10 mouse cellular contexts compared by ENCODE assay signal in the genomic region with DNA sequence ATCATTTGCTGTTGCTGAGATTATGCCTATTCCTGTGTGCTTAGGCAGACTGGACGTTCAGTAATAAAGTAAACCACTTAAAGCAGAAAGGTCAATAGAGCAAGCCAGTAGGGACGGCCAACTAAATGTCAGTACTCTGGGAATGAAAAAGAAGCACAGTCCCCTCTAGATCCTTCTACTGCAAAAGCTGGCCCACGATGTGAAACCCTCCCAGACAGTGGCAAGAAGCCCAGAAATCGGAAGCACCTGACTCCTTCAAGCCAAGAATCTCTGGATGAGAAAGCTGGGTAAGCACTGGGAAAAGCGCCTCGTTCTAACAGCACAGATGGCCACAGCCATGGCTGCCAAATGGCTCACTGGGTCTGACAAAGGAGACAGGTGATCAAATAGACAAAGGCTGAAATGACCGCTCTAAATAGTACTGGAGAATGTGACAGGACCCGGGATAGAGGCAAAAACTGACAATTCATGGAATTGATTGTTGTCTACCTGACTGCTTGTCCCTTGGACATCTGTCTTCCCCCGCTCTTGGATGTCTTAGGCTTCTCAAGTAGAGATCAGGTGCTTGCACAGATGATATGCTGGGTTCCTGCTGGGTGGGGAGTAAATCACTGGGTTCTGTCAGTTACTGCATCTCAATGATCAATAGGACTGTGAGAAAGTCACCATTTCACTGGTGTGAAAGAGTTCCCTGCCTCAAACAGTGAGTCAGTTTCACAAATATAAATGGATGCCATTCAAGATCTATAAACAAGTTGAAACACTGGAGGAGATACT.
DNase-seq lines count a peak whose midpoint lies in the region; ATAC-seq and TF ChIP-seq lines count a peak whose summit lies in the region.
"Had no signal": no experiment of that assay in that cellular context is flagged by ENCODE, and none has a peak within 500 bp of the region (broad histone marks: within the 10 kb centered on the region; RNA-seq: fewer than 3 reads in every experiment).

No protein-coding gene starts in this region.

- DNase-seq in hindbrain, embryonic 14.5 days (ENCODE audit: low spot score): peak; percentile 68
- DNase-seq in hindbrain, embryonic 10.5 days (ENCODE audit: low spot score): no peak
- peak; percentile 97 to 99 for DNase-seq in cerebellum, adult 2 months
- DNase-seq in gastrocnemius, adult 8-10 months (ENCODE audit: low spot score in 2 of 2): peak; percentile 10 to 62
- peak; percentile 63 for DNase-seq in left cerebral cortex, adult 11 months (ENCODE audit: low spot score)
- DNase-seq in right cerebral cortex, postnatal 36 days (ENCODE audit: low spot score in 2 of 2): peak; percentile 66 to 75
- no peak for DNase-seq in embryo, embryonic 11 days
- DNase-seq in kidney, postnatal 25 days: no peak

- ATAC-seq in hindbrain, embryonic 14.5 days (ENCODE audit: low FRiP score): peak; percentile 60; the same call in 1 of the 2 replicates

- no peak overlapping the region for H3K9ac ChIP-seq in hindbrain, embryonic 14.5 days
- H3K9ac ChIP-seq: embryonic facial prominence, embryonic 12.5 days; liver, embryonic 15.5 days had no signal

- H3K27me3 ChIP-seq in hindbrain, embryonic 14.5 days (ENCODE audit: control insufficient read depth, insufficient read depth, low read length): no peaks in the 10 kb centered on the region
- no peaks in the 10 kb centered on the region for H3K27me3 ChIP-seq in hindbrain, embryonic 10.5 days (ENCODE audit: insufficient read depth, poor library complexity, severe bottlenecking)
- no peaks in the 10 kb centered on the region for H3K27me3 ChIP-seq in cerebellum, adult 2 months (ENCODE audit: control insufficient read depth, insufficient read depth, low read length)
- H3K27me3 ChIP-seq: embryonic facial prominence, embryonic 12.5 days; liver, embryonic 15.5 days had no signal

- TF ChIP-seq POLR2A in cerebellum, adult 2 months (IDR thresholded peaks at IDR 0.05; ENCODE audit: borderline replicate concordance, insufficient read depth, low read length): no peak

- no peaks in the 10 kb centered on the region for H3K4me1 ChIP-seq in hindbrain, embryonic 14.5 days (replicated peaks; ENCODE audit: control insufficient read depth, insufficient read depth, low read length)
- H3K4me1 ChIP-seq in hindbrain, embryonic 10.5 days (replicated peaks): no peaks in the 10 kb centered on the region
- H3K4me1 ChIP-seq in cerebellum, adult 2 months (ENCODE audit: control insufficient read depth, insufficient read depth, low read length): no peaks in the 10 kb centered on the region; the same call in 1 of the 2 replicates
- H3K4me1 ChIP-seq: embryonic facial prominence, embryonic 12.5 days; liver, embryonic 15.5 days had no signal

- no peak overlapping the region for H3K4me3 ChIP-seq in hindbrain, embryonic 14.5 days (replicated peaks; ENCODE audit: low read length)
- H3K4me3 ChIP-seq in hindbrain, embryonic 10.5 days: no peak overlapping the region
- H3K4me3 ChIP-seq in cerebellum, adult 2 months (replicated peaks; ENCODE audit: insufficient read depth, low read depth, low read length): no peak overlapping the region
- H3K4me3 ChIP-seq: embryonic facial prominence, embryonic 12.5 days; liver, embryonic 15.5 days had no signal

- no peaks in the 10 kb centered on the region for H3K36me3 ChIP-seq in hindbrain, embryonic 14.5 days (replicated peaks; ENCODE audit: control insufficient read depth, insufficient read depth)
- no peaks in the 10 kb centered on the region for H3K36me3 ChIP-seq in hindbrain, embryonic 10.5 days
- H3K36me3 ChIP-seq: embryonic facial prominence, embryonic 12.5 days; liver, embryonic 15.5 days had no signal

- H3K4me2 ChIP-seq in hindbrain, embryonic 14.5 days (replicated peaks): no peak overlapping the region
- H3K4me2 ChIP-seq: embryonic facial prominence, embryonic 12.5 days; liver, embryonic 15.5 days had no signal

- TF ChIP-seq CTCF in cerebellum, adult 2 months (IDR thresholded peaks at IDR 0.05; ENCODE audit: borderline replicate concordance, insufficient read depth, low read depth, low read length): no peak

- WGBS in hindbrain, embryonic 14.5 days: 62% methylated on average over 9 of the region's 9 CpGs
- 83% methylated on average over 9 of the region's 9 CpGs for WGBS in hindbrain, embryonic 10.5 days
- WGBS in cerebellum, adult 2 months: 8% methylated on average over 9 of the region's 9 CpGs

- H3K9me3 ChIP-seq in hindbrain, embryonic 14.5 days (ENCODE audit: control insufficient read depth, low read length): no peaks in the 10 kb centered on the region
- no peaks in the 10 kb centered on the region for H3K9me3 ChIP-seq in hindbrain, embryonic 10.5 days
- H3K9me3 ChIP-seq: embryonic facial prominence, embryonic 12.5 days; liver, embryonic 15.5 days had no signal

- no peak overlapping the region for H3K27ac ChIP-seq in hindbrain, embryonic 14.5 days
- no peak overlapping the region for H3K27ac ChIP-seq in hindbrain, embryonic 10.5 days
- peak overlapping the region; percentile 38 for H3K27ac ChIP-seq in cerebellum, adult 2 months (ENCODE audit: insufficient read depth, low read length)
- H3K27ac ChIP-seq: embryonic facial prominence, embryonic 12.5 days; liver, embryonic 15.5 days had no signal

Comparison
In these comparisons a context has a peak if more than half of its experiments do, and no peak if none do; other contexts are left out.
1. DNase-seq: peak in hindbrain, embryonic 14.5 days (single experiment), cerebellum, adult 2 months (2 of 2), gastrocnemius, adult 8-10 months (2 of 2), left cerebral cortex, adult 11 months (single experiment) and right cerebral cortex, postnatal 36 days (2 of 2); none in hindbrain, embryonic 10.5 days (single experiment), embryo, embryonic 11 days (single experiment) and kidney, postnatal 25 days (0 of 2).